Mouse (Mus musculus): ENCODE results near the gene Onecut1. TPM values are rescaled to one million over a fixed set of nuclear protein-coding genes. Genes with fewer than 3 reads are reported as not detected.

Gene Onecut1
- polyA plus RNA-seq, 1 experiment from 2014 or later = not detected

DNA sequence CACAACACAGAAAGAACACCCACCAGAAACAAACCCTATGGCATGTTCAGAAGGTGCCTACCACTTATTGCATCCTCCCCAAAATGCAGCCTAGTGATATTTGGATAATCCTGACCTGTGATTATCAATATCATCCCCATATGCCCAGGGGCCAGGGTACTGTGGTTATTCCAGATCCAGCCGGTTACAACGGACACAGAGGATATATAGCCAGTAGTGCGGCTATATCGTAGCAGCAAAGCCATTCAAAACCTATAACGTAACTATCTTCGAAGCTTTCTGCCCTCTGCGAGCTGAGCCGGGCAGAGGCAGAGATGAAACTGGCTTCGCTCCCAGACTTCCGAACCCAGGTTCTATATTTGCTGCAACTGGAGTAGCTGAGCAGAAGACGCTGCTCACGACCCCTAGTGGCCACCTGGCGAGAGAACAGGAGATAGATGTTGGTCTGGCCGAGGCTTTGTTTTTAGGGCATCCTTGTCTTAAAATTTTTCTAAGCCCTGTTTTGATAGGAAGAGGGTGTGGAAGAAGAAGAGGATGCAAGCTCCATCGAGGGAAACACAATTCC is 6.0 kb downstream of the Onecut1 start:
- Histone ChIP-seq H3K9ac (ENCODE audit: low read length) (no peak overlapping the region), H3K4me1 (ENCODE audit: control insufficient read depth, insufficient read depth, low read length) (peaks cover 3% of the 10 kb centered on the region; the same call in 1 of the 2 replicates), H3K9me3 (replicated peaks; ENCODE audit: control insufficient read depth, low read length) (no peaks in the 10 kb centered on the region), H3K36me3 (ENCODE audit: control insufficient read depth, insufficient read depth) (no peaks in the 10 kb centered on the region), H3K4me2 (ENCODE audit: low read depth, low read length) (no peak overlapping the region), H3K27ac (ENCODE audit: low read length) (no peak overlapping the region), H3K27me3 (ENCODE audit: control insufficient read depth, insufficient read depth, low read length) (peaks cover 78% of the 10 kb centered on the region), H3K4me3 (ENCODE audit: low read length) (no peak overlapping the region)
- no peak for ATAC-seq (replicated peaks; ENCODE audit: extremely low read depth, insufficient read depth, low FRiP score)
- WGBS = 8% methylated on average over 15 of the region's 15 CpGs

DNA sequence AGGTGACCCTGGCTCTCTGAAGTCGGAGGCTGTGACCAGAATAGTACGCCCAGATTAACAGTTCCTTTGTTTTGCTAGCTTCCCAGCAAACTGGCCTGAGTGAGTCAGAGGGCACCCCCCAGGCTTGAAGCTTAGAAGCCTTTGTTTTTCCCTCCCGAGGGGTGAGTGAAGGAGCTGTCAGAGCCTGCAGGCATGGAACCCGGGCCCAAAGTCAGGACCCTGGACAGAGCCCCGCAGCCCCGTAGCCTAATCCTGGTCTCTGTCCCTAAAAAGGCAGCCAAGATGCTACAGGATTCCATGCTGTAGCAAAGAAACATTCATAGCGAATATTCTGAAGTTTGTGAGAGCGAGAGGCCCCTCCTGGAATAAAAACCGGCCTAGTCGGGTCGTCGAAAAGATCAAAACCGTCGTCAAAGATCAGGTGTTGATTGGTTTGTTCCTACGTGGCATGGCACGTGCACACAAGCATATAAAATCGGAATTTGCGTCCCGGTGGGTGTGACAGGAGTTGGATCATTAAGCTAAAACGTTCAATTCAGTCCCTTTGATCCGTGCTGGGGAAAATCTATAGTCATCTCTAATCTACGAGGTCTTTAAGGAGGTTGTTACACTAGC is 6.7 kb downstream of the Onecut1 start:
- 12% methylated on average over 22 of the region's 22 CpGs for whole genome bisulfite sequencing
- H3K4me1 ChIP-seq (ENCODE audit: control insufficient read depth, insufficient read depth, low read length) = peaks cover 3% of the 10 kb centered on the region; the same call in 1 of the 2 replicates
- no peak for ATAC-seq (replicated peaks; ENCODE audit: extremely low read depth, insufficient read depth, low FRiP score)
- no peak overlapping the region for H3K4me2 ChIP-seq (ENCODE audit: low read depth, low read length)
- peaks cover 75% of the 10 kb centered on the region for H3K27me3 ChIP-seq (ENCODE audit: control insufficient read depth, insufficient read depth, low read length)
- no peaks in the 10 kb centered on the region for H3K9me3 ChIP-seq (replicated peaks; ENCODE audit: control insufficient read depth, low read length)
- H3K27ac ChIP-seq (ENCODE audit: low read length) = no peak overlapping the region
- no peak overlapping the region for H3K9ac ChIP-seq (ENCODE audit: low read length)
- H3K4me3 ChIP-seq (ENCODE audit: low read length) = no peak overlapping the region
- no peaks in the 10 kb centered on the region for H3K36me3 ChIP-seq (ENCODE audit: control insufficient read depth, insufficient read depth)

DNA sequence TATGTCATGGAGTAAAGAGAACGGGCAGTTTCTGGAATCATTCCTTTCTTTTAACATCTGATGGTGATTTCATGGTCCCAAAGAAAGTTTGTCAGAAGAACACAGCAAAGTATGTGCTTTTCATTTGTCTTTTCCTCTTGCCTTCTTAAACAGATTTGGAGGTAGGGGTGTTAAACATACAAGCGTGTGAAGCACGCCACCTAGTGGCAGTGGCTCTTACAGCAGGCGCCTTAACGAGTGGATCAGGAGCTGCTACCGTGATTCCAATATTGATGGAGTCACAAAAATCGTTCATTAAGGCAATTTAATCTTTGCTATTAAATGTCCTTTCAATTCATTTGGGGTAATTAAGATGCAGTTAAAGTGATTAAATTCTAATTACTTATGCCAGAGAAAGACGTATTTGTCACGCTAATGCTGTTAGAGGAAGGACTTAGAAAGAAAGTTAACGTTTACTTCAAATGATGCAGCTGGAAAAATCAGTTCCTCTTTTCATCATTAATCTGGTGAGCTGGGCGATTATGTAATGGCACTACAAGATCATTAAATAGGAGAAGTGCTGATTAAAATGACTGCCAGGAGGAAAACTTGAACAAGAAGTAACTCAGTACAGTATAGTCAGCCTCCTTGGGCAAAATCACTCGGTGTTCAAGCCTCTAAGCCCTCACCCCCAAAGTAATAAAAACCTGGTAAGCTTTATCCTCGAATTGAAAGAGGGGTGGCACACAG is 9.4 kb downstream of the Onecut1 start:
- WGBS = 22% methylated on average over 13 of the region's 13 CpGs
- Histone ChIP-seq H3K9ac (ENCODE audit: low read length) (no peak overlapping the region), H3K27ac (ENCODE audit: low read length) (no peak overlapping the region), H3K4me3 (ENCODE audit: low read length) (no peak overlapping the region), H3K36me3 (ENCODE audit: control insufficient read depth, insufficient read depth) (no peaks in the 10 kb centered on the region), H3K4me2 (ENCODE audit: low read depth, low read length) (no peak overlapping the region), H3K27me3 (ENCODE audit: control insufficient read depth, insufficient read depth, low read length) (peaks cover 59% of the 10 kb centered on the region), H3K4me1 (ENCODE audit: control insufficient read depth, insufficient read depth, low read length) (no peaks in the 10 kb centered on the region), H3K9me3 (replicated peaks; ENCODE audit: control insufficient read depth, low read length) (no peaks in the 10 kb centered on the region)
- ATAC-seq (replicated peaks; ENCODE audit: extremely low read depth, insufficient read depth, low FRiP score) = no peak

DNA sequence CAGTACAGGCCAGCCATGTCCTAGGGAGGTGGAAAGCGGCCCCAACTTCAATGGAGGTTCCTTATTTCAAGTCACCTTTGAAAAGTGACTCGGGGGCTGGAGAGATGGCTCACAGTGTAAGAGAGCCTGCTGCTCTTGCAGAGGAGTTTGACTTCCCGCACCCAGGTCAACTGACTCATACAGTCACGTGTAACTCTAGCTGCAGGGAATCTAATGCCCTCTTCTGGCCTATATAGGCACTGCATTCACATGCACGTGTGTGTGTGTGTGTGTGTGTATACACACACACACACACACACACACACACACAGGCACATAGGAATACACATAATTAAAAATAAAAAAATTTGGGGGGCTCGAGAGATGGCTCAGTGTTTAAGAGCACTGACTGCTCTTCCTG is 14.6 kb downstream of the Onecut1 start:
- 64% methylated on average over 6 of the region's 6 CpGs for WGBS
- Histone ChIP-seq H3K4me3 (ENCODE audit: low read length) (no peak overlapping the region), H3K4me2 (ENCODE audit: low read depth, low read length) (no peak overlapping the region), H3K27ac (ENCODE audit: low read length) (no peak overlapping the region), H3K9me3 (replicated peaks; ENCODE audit: control insufficient read depth, low read length) (no peaks in the 10 kb centered on the region), H3K36me3 (ENCODE audit: control insufficient read depth, insufficient read depth) (no peaks in the 10 kb centered on the region), H3K4me1 (ENCODE audit: control insufficient read depth, insufficient read depth, low read length) (no peaks in the 10 kb centered on the region), H3K9ac (ENCODE audit: low read length) (no peak overlapping the region), H3K27me3 (ENCODE audit: control insufficient read depth, insufficient read depth, low read length) (peaks cover 20% of the 10 kb centered on the region)
- no peak for ATAC-seq (replicated peaks; ENCODE audit: extremely low read depth, insufficient read depth, low FRiP score)

DNA sequence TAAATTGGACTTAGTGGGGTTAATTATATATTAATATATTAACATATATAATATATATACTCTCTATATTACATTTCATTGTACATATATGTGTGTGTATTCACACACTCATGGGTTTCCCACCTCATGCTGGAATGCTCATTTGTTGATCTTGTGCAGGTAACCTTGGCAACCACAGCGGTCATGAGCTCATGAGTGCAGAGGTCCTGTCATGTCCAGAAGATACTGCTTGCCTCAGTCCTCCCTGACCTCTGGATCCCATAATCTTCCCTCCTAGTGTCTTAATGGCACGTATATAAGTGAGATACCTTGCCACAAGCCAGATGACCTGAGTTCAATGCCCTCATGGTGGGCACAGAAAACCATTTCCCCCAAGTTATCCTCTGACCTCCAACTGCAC is 16.0 kb downstream of the Onecut1 start:
- Histone ChIP-seq H3K4me2 (ENCODE audit: low read depth, low read length) (no peak overlapping the region), H3K27me3 (ENCODE audit: control insufficient read depth, insufficient read depth, low read length) (peaks cover 14% of the 10 kb centered on the region), H3K4me1 (ENCODE audit: control insufficient read depth, insufficient read depth, low read length) (no peaks in the 10 kb centered on the region), H3K9ac (ENCODE audit: low read length) (no peak overlapping the region), H3K9me3 (replicated peaks; ENCODE audit: control insufficient read depth, low read length) (no peaks in the 10 kb centered on the region), H3K27ac (ENCODE audit: low read length) (no peak overlapping the region), H3K4me3 (ENCODE audit: low read length) (no peak overlapping the region), H3K36me3 (ENCODE audit: control insufficient read depth, insufficient read depth) (no peaks in the 10 kb centered on the region)
- 73% methylated on average over 2 of the region's 2 CpGs for WGBS
- no peak for ATAC-seq (replicated peaks; ENCODE audit: extremely low read depth, insufficient read depth, low FRiP score)

DNA sequence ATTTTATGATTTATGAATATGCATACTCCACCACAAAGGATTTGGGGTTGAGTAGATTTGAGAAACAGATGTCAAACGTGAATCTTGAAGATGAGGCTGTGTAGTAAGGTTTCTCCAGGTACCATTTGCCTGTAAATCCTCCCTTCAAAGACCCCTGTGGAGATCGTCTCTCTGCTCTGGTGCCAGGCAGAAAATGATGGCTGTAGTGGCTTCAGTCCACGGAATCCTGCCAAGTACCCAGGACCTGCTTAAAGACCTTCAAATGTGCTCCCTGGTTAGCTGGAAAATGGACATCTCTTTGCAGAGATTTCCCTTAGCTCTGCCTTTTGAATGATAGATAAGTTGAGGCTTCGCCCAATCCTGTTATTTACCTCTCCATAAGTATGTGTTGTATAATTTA is 26.1 kb downstream of the Onecut1 start:
- no peak overlapping the region for H3K9ac ChIP-seq (ENCODE audit: low read length)
- H3K36me3 ChIP-seq (ENCODE audit: control insufficient read depth, insufficient read depth) = no peaks in the 10 kb centered on the region
- ATAC-seq (replicated peaks; ENCODE audit: extremely low read depth, insufficient read depth, low FRiP score) = no peak
- no peaks in the 10 kb centered on the region for H3K27me3 ChIP-seq (ENCODE audit: control insufficient read depth, insufficient read depth, low read length)
- H3K27ac ChIP-seq (ENCODE audit: low read length) = no peak overlapping the region
- no peaks in the 10 kb centered on the region for H3K9me3 ChIP-seq (replicated peaks; ENCODE audit: control insufficient read depth, low read length)
- WGBS = 73% methylated on average over 4 of the region's 4 CpGs
- H3K4me2 ChIP-seq (ENCODE audit: low read depth, low read length) = no peak overlapping the region
- no peaks in the 10 kb centered on the region for H3K4me1 ChIP-seq (ENCODE audit: control insufficient read depth, insufficient read depth, low read length)
- no peak overlapping the region for H3K4me3 ChIP-seq (ENCODE audit: low read length)

- Histone ChIP-seq H3K9me3 (replicated peaks; ENCODE audit: control insufficient read depth, low read length) (no peaks in the 10 kb centered on the region), H3K27ac (ENCODE audit: low read length) (no peak overlapping the region), H3K4me1 (ENCODE audit: control insufficient read depth, insufficient read depth, low read length) (no peaks in the 10 kb centered on the region), H3K9ac (ENCODE audit: low read length) (no peak overlapping the region), H3K4me2 (ENCODE audit: low read depth, low read length) (no peak overlapping the region), H3K27me3 (ENCODE audit: control insufficient read depth, insufficient read depth, low read length) (no peaks in the 10 kb centered on the region), H3K36me3 (ENCODE audit: control insufficient read depth, insufficient read depth) (no peaks in the 10 kb centered on the region), H3K4me3 (ENCODE audit: low read length) (no peak overlapping the region)
- 79% methylated on average over 7 of the region's 7 CpGs for WGBS
- ATAC-seq (replicated peaks; ENCODE audit: extremely low read depth, insufficient read depth, low FRiP score) = no peak
Observed at GRCm38 (mm10) chr9:74896742-74897141, 35.0 kb downstream of the Onecut1 start.

DNA sequence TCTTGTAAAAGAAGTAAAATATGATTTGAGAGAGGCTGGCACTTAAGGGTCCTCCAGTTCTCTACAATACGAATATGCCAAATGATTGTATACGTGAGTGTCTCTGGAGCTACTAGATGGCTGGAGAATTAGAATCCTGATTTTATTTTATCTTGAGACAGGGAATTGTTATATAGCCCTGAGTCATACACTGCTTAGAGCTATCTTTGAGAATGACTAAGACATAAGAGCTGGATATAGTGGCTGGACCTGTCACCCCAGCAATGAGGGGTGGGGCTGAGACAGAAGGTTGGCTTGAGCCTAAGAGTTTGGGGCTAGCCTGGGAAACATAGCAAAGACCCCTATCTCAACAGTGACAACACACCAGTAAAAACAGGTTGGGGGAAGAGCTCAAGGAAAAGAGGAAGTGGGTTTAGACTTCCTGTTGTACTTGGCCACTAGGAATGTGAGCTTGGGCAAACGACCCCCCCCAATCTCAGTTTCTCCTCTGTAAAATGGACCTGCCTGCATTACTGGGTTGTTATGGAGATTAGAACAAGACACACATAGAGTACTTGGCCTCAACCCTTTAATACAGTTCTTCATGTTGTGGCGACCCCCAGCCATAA is 35.8 kb downstream of the Onecut1 start:
- H3K4me2 ChIP-seq (ENCODE audit: low read depth, low read length) = no peak overlapping the region
- H3K4me1 ChIP-seq (ENCODE audit: control insufficient read depth, insufficient read depth, low read length) = no peaks in the 10 kb centered on the region
- no peak overlapping the region for H3K27ac ChIP-seq (ENCODE audit: low read length)
- no peaks in the 10 kb centered on the region for H3K9me3 ChIP-seq (replicated peaks; ENCODE audit: control insufficient read depth, low read length)
- WGBS = 79% methylated on average over 4 of the region's 4 CpGs
- no peak overlapping the region for H3K4me3 ChIP-seq (ENCODE audit: low read length)
- ATAC-seq (replicated peaks; ENCODE audit: extremely low read depth, insufficient read depth, low FRiP score) = no peak
- no peak overlapping the region for H3K9ac ChIP-seq (ENCODE audit: low read length)
- H3K27me3 ChIP-seq (ENCODE audit: control insufficient read depth, insufficient read depth, low read length) = no peaks in the 10 kb centered on the region
- no peaks in the 10 kb centered on the region for H3K36me3 ChIP-seq (ENCODE audit: control insufficient read depth, insufficient read depth)

- H3K9me3 ChIP-seq (replicated peaks; ENCODE audit: control insufficient read depth, low read length) = no peaks in the 10 kb centered on the region
- H3K4me1 ChIP-seq (ENCODE audit: control insufficient read depth, insufficient read depth, low read length) = no peaks in the 10 kb centered on the region
- no peak overlapping the region for H3K4me3 ChIP-seq (ENCODE audit: low read length)
- ATAC-seq (replicated peaks; ENCODE audit: extremely low read depth, insufficient read depth, low FRiP score) = no peak
- no peak overlapping the region for H3K9ac ChIP-seq (ENCODE audit: low read length)
- WGBS = 88% methylated on average over 2 of the region's 2 CpGs
- H3K4me2 ChIP-seq (ENCODE audit: low read depth, low read length) = no peak overlapping the region
- no peak overlapping the region for H3K27ac ChIP-seq (ENCODE audit: low read length)
- H3K27me3 ChIP-seq (ENCODE audit: control insufficient read depth, insufficient read depth, low read length) = no peaks in the 10 kb centered on the region
- no peaks in the 10 kb centered on the region for H3K36me3 ChIP-seq (ENCODE audit: control insufficient read depth, insufficient read depth)
Observed at GRCm38 (mm10) chr9:74900141-74900540, 38.4 kb downstream of the Onecut1 start.
